Mouse (Mus musculus) liver, adult (tissue): ENCODE data around the gene Tgfbrap1.

ENCODE experiments used
- GATA4 ChIP-seq: IDR thresholded peaks from 2 replicates; pipeline ENCODE4 v1.6.1; 2014; ENCODE audit warnings: mild to moderate bottlenecking, low read length; ENCODE audit not compliant: insufficient replicate concordance

The Tgfbrap1 gene

GRCm38 (mm10) chr1:43098031-43098984 is at the start of gene Tgfbrap1, which contains the start of gene AI597479:
TSS of gene Tgfbrap1 (minus strand) at chr1:43098637.
TSS of gene AI597479 (plus strand) at chr1:43098710.
- no peak; the same call in 1 of the 2 replicates for TF ChIP-seq GATA4

GRCm38 (mm10) chr1:43147474-43147873 is 49.0 kb upstream of the Tgfbrap1 start:
- no peak for TF ChIP-seq GATA4

- TF ChIP-seq GATA4, result no peak
These were observed 47.0 kb upstream of the Tgfbrap1 start for GRCm38 (mm10) chr1:43145388-43145787.

GRCm38 (mm10) chr1:43144338-43144906 is 46.0 kb upstream of the Tgfbrap1 start:
- no peak for TF ChIP-seq GATA4

- TF ChIP-seq GATA4, result no peak
These were observed 45.4 kb upstream of the Tgfbrap1 start for GRCm38 (mm10) chr1:43143791-43144190.

GRCm38 (mm10) chr1:43143284-43143683 is 44.8 kb upstream of the Tgfbrap1 start:
- TF ChIP-seq GATA4, result no peak

- no peak for TF ChIP-seq GATA4
These were observed 44.4 kb upstream of the Tgfbrap1 start for GRCm38 (mm10) chr1:43142849-43143248.

GRCm38 (mm10) chr1:43141555-43141961 is 43.1 kb upstream of the Tgfbrap1 start:
- TF ChIP-seq GATA4, result no peak

GRCm38 (mm10) chr1:43139587-43140266 is 41.3 kb upstream of the Tgfbrap1 start:
- TF ChIP-seq GATA4, result no peak

GRCm38 (mm10) chr1:43138268-43138812 is 39.9 kb upstream of the Tgfbrap1 start:
- TF ChIP-seq GATA4, result no peak

- TF ChIP-seq GATA4, result no peak
These were observed 38.9 kb upstream of the Tgfbrap1 start for GRCm38 (mm10) chr1:43137334-43137733.

- no peak for TF ChIP-seq GATA4
These were observed 33.2 kb upstream of the Tgfbrap1 start for GRCm38 (mm10) chr1:43131591-43131990.

GRCm38 (mm10) chr1:43130219-43130981 is 32.0 kb upstream of the Tgfbrap1 start:
- no peak for TF ChIP-seq GATA4

GRCm38 (mm10) chr1:43127820-43128610 is 29.6 kb upstream of the Tgfbrap1 start:
- no peak for TF ChIP-seq GATA4

- TF ChIP-seq GATA4, result no peak
These were observed 28.8 kb upstream of the Tgfbrap1 start for GRCm38 (mm10) chr1:43127196-43127595.
